Mouse (Mus musculus): Measurements from ENCODE around the gene Rnf180.
A peak's percentile ranks its signal among the peaks of the same experiment; 100 is the strongest.
"Not testable (repeated sequence)": the region's sequence is repeated elsewhere in the genome, so short reads cannot be mapped to it uniquely, and the experiment has no call there.

The Rnf180 gene

GRCm38 (mm10) chr13:105294715-105295114 lies at the start of gene Rnf180:
Gene Rnf180, minus strand, starts transcription at chr13:105294815.
- no peak for DNase-seq (ENCODE audit: low spot score)

GRCm38 (mm10) chr13:105331199-105331968 lies 36.8 kb upstream of the Rnf180 start:
- no peak for DNase-seq (ENCODE audit: low spot score)

GRCm38 (mm10) chr13:105326946-105327345 lies 32.3 kb upstream of the Rnf180 start:
- DNase-seq (ENCODE audit: low spot score) = no peak

DNA sequence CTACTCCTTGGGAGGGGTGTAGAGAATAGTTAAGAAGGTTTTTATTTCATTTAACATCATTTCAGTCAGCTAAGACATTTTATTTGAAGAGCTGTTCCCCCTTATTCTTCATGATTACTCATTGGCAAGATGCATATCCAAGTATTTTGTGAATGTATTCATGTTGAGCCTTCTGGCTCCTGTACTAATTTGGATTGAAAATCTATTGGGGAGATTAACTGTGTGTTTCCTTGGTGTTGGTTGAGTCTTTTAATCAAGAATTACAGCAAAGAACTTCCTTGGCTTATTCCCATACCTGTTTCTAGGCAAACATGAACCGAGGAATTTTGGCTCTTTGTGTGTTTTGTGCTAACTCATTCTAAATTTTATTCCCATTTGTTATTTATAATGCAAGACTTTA lies 22.3 kb upstream of the Rnf180 start:
- no peak for DNase-seq (ENCODE audit: low spot score)

DNA sequence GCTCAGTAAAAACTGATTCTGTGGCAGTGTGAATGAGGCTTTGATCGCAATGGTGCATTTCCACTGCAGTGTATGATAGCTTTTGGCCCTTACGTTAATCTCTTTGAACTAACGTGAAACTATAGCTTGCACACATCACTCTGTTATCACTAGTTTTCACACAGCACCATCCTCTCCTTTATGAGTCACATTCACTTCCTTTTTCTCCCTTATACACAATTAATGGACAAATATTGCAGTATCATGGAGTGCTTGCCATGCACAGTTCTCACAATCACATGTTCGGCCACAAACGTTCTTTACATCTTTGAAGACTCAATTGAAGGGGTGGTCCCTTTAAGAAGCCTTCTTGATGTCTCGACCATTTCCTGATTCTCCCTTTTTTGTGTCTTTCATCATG lies 21.4 kb upstream of the Rnf180 start:
- no peak for DNase-seq (ENCODE audit: low spot score)

- DNase-seq (ENCODE audit: low spot score) = no peak
Observed at GRCm38 (mm10) chr13:105312763-105313162, 18.1 kb upstream of the Rnf180 start.

GRCm38 (mm10) chr13:105310562-105310961 lies 15.9 kb upstream of the Rnf180 start:
- not testable (repeated sequence) for DNase-seq (ENCODE audit: low spot score)

DNA sequence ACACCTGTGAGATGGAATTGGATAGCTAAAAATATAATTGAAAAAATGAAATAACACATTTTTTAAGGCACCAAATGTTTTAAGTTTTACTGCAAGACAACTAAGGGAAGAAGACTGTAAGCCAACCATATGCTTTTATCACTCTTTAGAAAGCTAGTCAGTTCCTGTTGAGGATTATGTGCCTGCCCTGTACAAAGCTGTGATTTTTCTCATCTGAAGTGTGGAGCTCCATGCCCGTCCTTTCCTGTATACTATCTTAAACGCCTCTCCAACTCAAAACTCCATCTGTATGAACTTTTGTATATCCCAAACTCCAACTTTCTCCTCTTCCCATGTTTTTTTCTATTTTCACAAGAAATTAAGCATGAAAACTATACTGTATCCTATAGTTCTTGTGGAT lies 10.9 kb upstream of the Rnf180 start:
- DNase-seq (ENCODE audit: low spot score) = no peak

DNA sequence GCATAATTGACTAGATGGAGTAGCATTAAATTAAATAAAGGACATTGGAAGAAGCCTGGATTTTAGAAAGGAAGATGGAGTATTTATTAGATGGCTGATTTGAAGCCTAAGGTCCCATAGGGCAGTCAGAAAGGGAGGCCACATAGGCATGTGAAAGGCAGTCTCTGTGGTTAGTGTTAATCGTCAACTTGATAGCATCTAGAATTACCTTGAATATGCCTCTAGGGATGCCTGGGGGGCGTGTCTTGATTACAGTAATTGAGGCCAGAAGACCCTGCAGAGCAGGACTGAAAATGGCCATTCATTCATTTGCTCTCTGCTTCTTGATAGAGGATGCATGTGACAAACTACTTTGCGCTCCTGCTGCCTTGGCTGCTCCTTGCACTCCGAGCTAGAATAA lies 9.4 kb upstream of the Rnf180 start:
- DNase-seq (ENCODE audit: low spot score) = no peak

GRCm38 (mm10) chr13:105300009-105300346 lies 5.4 kb upstream of the Rnf180 start:
- no peak for DNase-seq (ENCODE audit: low spot score)

DNA sequence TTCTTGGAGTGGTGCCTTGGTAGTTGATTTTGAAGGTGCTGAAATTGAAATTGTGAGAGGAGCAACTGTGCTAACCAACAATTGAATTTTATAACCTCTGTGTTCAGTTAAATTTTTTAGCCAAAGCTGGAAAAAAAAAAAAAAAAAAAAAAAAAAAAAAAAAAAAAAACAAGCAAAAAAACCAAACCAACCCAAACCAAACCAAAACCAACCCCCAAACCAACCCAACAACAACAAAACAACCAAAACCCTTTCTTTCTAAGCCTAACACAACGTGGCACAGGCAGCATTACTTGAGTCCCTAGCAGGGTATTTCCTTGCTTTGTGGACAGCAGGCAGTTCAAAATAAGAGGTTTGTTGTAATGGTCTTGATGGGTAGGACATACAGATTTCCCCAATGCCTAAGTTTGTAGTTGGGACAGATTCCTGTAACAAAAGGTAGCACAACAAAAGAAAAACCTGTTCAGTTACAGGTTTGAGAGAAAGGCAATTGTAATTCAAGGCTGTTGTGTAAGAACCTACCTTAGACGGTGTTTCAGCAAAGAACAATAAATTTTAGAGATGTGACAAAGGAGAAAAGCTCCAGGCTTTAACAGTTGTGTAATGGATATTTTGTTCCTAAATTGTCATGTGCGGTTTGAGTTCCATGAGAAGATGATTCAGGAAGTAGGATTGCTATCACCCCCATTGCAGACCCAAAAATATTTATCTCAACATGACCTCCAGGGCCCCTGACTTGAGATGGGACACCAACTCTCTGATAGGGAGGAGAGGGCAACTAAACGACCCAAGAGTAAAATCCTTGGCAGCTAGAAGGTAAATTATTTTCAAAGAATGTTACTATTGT lies 4.8 kb upstream of the Rnf180 start:
- no peak for DNase-seq (ENCODE audit: low spot score)

DNA sequence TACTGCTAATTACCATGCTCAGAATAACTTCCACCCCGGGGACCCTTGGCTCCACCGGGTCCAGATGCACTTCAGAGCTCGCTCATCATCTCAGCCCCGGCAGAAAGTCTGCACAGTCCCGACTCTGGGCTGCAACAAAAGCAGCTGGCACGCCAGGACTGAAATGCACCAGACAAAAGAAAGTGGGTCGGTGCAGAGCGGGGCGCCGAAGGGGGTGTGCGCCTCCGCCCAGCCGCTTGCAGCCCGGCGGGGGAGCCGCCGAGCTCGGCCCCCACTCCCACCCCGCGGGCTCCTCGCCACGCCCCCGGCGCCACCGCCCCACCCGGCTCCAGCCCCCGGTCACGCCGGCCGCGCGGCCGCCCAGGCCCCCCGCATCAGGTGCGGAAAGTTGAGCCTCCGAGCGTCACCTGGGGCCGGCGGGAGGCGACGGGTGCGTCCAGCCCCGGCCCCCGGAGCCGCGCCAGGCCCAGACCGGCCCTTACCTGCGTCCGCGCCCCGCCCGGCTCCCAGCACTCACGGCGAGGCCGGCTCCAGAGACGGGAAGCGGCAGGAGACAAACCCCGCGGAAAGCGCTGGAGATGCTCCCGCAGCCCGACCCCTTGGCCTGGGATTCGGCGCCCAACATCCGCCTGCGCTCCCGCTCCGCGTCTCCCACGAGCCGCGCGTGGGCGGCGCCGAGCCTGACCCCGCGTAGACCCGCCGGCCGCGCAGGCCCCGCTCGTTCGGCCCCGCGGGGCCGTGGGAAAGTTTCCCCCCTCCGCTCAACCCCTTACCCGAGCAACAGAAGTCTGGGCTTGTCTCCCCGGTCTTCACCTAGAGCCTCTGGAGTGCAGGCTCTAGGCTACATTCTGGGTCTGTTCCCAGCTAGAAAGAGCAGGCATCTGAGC lies 591 bp downstream of the Rnf180 start:
- peak; percentile 43 for DNase-seq (ENCODE audit: low spot score)

GRCm38 (mm10) chr13:105291816-105292215 lies 2.8 kb downstream of the Rnf180 start:
- DNase-seq (ENCODE audit: low spot score) = peak; percentile 12

GRCm38 (mm10) chr13:105290594-105290993 lies 4.0 kb downstream of the Rnf180 start:
- no peak for DNase-seq (ENCODE audit: low spot score)

GRCm38 (mm10) chr13:105290021-105290420 lies 4.6 kb downstream of the Rnf180 start:
- no peak for DNase-seq (ENCODE audit: low spot score)

DNA sequence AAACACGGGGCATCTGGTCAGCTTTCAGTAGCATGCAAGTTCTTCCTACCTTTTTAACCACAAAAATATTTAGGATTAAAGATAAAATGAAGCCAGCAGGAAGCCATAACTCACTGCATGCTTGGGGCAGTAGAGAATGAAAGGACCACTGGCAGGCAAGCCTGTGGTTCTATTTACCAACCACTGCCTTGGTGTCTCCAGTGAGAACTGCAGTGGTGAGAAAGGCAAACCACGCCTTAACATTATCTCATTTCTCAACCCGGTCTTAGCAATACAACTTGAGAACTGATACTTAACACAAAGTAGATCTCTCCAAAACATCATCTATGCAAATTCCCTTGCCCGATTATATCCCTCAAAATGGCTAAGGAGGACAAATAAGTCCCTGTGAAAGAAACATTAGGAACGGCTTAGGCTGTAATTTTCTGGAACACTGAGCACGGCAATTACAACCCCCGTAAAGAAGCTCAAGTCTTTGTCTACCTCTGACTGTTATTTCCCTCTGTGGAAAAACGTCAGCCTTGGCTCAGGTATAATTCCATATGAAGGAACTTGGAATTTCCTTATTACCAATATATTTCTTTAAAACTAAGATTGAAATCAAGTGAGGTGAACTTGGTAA lies 15.1 kb downstream of the Rnf180 start:
- DNase-seq (ENCODE audit: low spot score) = no peak

DNA sequence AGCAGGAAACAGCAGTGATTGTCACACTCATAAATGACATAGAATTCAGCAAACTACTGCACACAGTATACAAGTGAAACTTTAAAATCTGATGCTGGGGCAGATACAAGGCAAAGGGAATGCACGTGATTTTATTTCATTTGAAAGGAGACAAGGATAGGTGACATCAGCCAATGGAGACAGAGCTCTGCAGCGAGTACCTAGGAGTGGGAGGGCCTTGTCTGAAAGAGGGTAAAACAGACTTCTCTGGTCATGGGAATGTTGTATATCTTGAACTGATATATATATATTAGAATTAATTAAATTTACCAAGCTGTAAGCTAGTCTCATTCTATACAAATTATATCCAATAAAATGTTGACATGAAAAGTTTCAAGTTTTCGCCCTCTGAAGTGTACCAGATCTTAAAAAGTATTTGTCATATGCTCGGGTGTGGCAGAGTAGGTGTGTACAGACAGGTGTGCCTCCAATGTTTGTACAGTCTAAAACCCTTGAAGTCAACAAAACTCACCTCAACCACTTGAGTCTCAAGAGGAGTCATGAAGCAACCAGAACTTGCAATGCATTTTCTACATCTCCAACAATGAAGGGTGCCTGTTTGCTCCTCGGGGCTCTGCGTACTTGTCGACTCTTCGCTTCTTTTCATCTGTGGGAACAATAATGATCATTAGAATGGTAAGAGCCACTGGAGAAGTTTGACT lies 24.1 kb downstream of the Rnf180 start:
- no peak for DNase-seq (ENCODE audit: low spot score)

DNA sequence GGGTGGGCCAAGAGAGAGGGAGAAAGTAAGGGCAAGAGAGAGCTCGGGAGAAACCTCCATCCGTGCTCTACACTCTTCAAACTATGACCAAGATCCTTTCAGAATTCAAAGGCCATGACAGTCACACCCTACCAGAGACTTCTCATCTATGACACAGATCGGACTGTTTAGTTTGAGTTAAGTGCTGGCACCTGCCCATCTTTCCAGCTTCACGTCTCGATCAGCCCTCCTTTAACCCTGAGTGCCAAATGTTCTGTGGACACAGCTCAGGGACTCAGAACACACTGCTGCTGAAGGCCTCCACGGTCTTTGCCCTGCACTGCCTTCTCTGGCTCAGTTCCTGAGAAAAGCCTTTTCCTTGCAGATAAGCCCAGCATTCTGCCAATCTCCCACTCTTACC lies 27.2 kb downstream of the Rnf180 start:
- DNase-seq (ENCODE audit: low spot score) = no peak

DNA sequence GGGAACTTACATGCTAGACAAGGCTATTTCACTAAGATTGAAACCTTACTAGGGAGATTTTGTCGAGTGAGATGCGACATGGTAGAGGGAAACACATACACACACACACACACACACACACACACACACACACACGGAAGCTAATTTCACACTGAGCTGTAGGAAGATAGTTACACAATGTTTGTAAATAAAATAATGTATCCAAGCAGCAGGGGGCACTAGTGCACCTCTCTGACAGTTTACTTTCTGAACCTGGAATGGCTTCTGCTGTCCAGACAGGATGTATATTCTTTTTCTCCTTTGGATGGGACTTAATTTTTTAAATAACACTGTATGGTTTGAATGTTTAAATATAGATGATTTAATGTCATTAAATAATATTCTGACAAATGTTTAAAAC lies 27.9 kb downstream of the Rnf180 start:
- DNase-seq (ENCODE audit: low spot score) = peak; percentile 48

- no peak for DNase-seq (ENCODE audit: low spot score)
Observed at GRCm38 (mm10) chr13:105256757-105257433, 37.7 kb downstream of the Rnf180 start.

GRCm38 (mm10) chr13:105250767-105251166 lies 43.8 kb downstream of the Rnf180 start:
- no peak for DNase-seq (ENCODE audit: low spot score)

All from ovary, postnatal 14 days (tissue).